In the genomic region with DNA sequence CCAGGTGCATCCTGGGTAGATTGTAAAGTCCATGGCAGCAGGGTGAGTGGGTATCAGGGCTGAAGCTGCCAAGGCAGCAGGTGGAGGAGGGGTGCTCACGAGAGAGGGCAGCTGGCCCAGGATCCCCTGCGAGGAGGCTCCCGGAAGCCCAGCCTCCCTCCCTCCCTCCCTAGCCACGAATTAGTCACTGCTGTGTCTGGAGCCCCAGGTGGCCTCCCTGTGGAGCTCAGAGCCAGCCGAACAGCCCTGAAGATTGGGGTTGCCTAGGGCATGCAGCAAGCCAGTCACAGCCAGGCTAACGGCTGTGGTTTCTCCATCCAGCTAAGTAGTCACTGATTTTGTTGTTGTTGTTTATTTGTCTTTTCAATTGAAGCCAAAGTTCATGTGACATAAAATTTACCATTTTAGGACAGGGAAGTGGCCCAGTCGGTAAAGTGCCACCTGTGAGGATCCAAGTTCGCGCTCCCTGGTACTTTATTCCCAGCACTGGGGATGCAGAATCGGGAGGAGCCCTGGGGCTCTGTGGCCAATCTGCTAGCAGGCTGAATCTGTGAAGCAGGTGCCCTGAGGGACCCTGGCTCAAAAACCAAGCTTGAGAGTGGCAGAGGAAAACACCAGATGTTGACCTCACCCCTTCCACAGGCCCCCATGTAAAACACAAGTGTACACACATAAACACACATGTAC, we compare ENCODE assay signal across 8 mouse cellular contexts. TPM values are rescaled to one million over a fixed set of nuclear protein-coding genes. Genes with fewer than 3 reads are reported as not detected.
A peak's percentile ranks its signal among the peaks of the same experiment; 100 is the strongest.
DNase-seq lines count a peak whose midpoint lies in the region; ATAC-seq and TF ChIP-seq lines count a peak whose summit lies in the region.

No protein-coding gene starts in this region.

- 0 out of 2 replicates have a peak overlapping the region, but pooled peaks have one; percentile 4 for H3K4me2 ChIP-seq in intestine, embryonic 16.5 days (ENCODE audit: low read depth, low read length)
- no peak overlapping the region for H3K4me2 ChIP-seq in midbrain, postnatal 0 days (ENCODE audit: low read depth, low read length, poor library complexity, severe bottlenecking)

- H3K9ac ChIP-seq in intestine, embryonic 16.5 days (ENCODE audit: low read depth, low read length): 0 out of 2 replicates have a peak overlapping the region, but pooled peaks have one; percentile 2
- no peak overlapping the region for H3K9ac ChIP-seq in midbrain, postnatal 0 days (replicated peaks; ENCODE audit: low read length, poor library complexity, severe bottlenecking)

- peak overlapping the region; percentile 31; the same call in 1 of the 2 replicates for H3K4me3 ChIP-seq in forebrain, embryonic 10.5 days
- no peak overlapping the region for H3K4me3 ChIP-seq in intestine, embryonic 16.5 days (ENCODE audit: low read length)
- no peak overlapping the region for H3K4me3 ChIP-seq in midbrain, postnatal 0 days (ENCODE audit: low read depth, low read length)

- H3K27me3 ChIP-seq in forebrain, embryonic 10.5 days (ENCODE audit: poor library complexity, severe bottlenecking): peaks cover 20% of the 10 kb centered on the region
- no peaks in the 10 kb centered on the region for H3K27me3 ChIP-seq in intestine, embryonic 16.5 days (replicated peaks; ENCODE audit: control insufficient read depth, insufficient read depth, low read length)
- no peaks in the 10 kb centered on the region for H3K27me3 ChIP-seq in midbrain, postnatal 0 days (ENCODE audit: insufficient read depth, low read length)

- no peaks in the 10 kb centered on the region for H3K36me3 ChIP-seq in forebrain, embryonic 10.5 days (replicated peaks)
- H3K36me3 ChIP-seq in intestine, embryonic 16.5 days (ENCODE audit: control insufficient read depth, insufficient read depth, low read length): no peaks in the 10 kb centered on the region
- no peaks in the 10 kb centered on the region for H3K36me3 ChIP-seq in midbrain, postnatal 0 days (ENCODE audit: insufficient read depth, low read length)

- H3K27ac ChIP-seq in forebrain, embryonic 10.5 days: peak overlapping the region; percentile 67
- H3K27ac ChIP-seq in intestine, embryonic 16.5 days (ENCODE audit: low read length): no peak overlapping the region
- no peak overlapping the region for H3K27ac ChIP-seq in midbrain, postnatal 0 days (ENCODE audit: low read depth, low read length)

- ATAC-seq in intestine, embryonic 16.5 days: peak; percentile 65; the same call in 1 of the 2 replicates
- peak; percentile 54; the same call in 1 of the 2 replicates for ATAC-seq in midbrain, postnatal 0 days (ENCODE audit: low FRiP score)
- no peak for ATAC-seq in monocyte, adult 5-6 weeks (replicated peaks; ENCODE audit: insufficient number of reproducible peaks, low FRiP score, low TSS enrichment, poor library complexity, severe bottlenecking)

- no peaks in the 10 kb centered on the region; the same call in 1 of the 2 replicates for H3K9me3 ChIP-seq in forebrain, embryonic 10.5 days
- no peaks in the 10 kb centered on the region for H3K9me3 ChIP-seq in intestine, embryonic 16.5 days (ENCODE audit: control insufficient read depth, low read length)
- H3K9me3 ChIP-seq in midbrain, postnatal 0 days (ENCODE audit: low read length): no peaks in the 10 kb centered on the region

- H3K4me1 ChIP-seq in forebrain, embryonic 10.5 days: peaks cover 24% of the 10 kb centered on the region
- H3K4me1 ChIP-seq in intestine, embryonic 16.5 days (ENCODE audit: control insufficient read depth, insufficient read depth, low read length): peaks cover 4% of the 10 kb centered on the region; the same call in 1 of the 2 replicates
- H3K4me1 ChIP-seq in midbrain, postnatal 0 days (ENCODE audit: insufficient read depth, low read length): no peaks in the 10 kb centered on the region; the same call in 1 of the 2 replicates

- no peak for TF ChIP-seq CTCF in midbrain, postnatal 0 days (IDR thresholded peaks at IDR 0.05)

- DNase-seq in kidney, adult 11 months: peak; percentile 35
- DNase-seq in kidney, adult 8-10 months: no peak
- peak; percentile 69 to 77 for DNase-seq in adrenal gland, postnatal 36 days
- DNase-seq in forebrain, embryonic 10.5 days (ENCODE audit: extremely low spot score, low spot score): no peak
- DNase-seq in midbrain, postnatal 0 days (ENCODE audit: low spot score): peak; percentile 51
- DNase-seq in frontal cortex, postnatal 10 days (ENCODE audit: low spot score in 2 of 2): no peak

- 9% methylated on average over 10 of the region's 10 CpGs for WGBS in forebrain, embryonic 10.5 days
- 13% methylated on average over 10 of the region's 10 CpGs for WGBS in intestine, embryonic 16.5 days
- WGBS in midbrain, postnatal 0 days: 12% methylated on average over 10 of the region's 10 CpGs

RNA-seq across cellular contexts. Expression of a gene that starts 10.4 kb away (rescaled TPM):
- total RNA-seq in adrenal gland, postnatal 36 days (2021): 100 to 1,000 TPM; 112 to 175 TPM
- polyA plus RNA-seq in forebrain, embryonic 10.5 days (2016; fragmentation: Nextera tagmentation; extraction: Ambion mirVana): 0.52 and 0.92 TPM in 2 replicates
- polyA plus RNA-seq in intestine, embryonic 16.5 days (2015; fragmentation: Nextera tagmentation; extraction: Ambion mirVana): 3.6 and 4.0 TPM in 2 replicates
- total RNA-seq in midbrain, postnatal 0 days (2014; rRNA removed): 3.6 and 4.7 TPM in 2 replicates
- polyA plus RNA-seq in midbrain, postnatal 0 days (2015; fragmentation: Nextera tagmentation; extraction: Ambion mirVana): 5.5 and 8.2 TPM in 2 replicates
- 1.9 to 6.9 TPM (median 2.7 TPM) in 3 replicates for total RNA-seq in monocyte, adult 5-6 weeks (2017)

Comparison
In these comparisons a context has a peak if more than half of its experiments do, and no peak if none do; other contexts are left out.
1. DNase-seq: peak in kidney, adult 11 months (single experiment), adrenal gland, postnatal 36 days (2 of 2) and midbrain, postnatal 0 days (single experiment); none in kidney, adult 8-10 months (0 of 2), forebrain, embryonic 10.5 days (single experiment) and frontal cortex, postnatal 10 days (0 of 2).
2. RNA of a gene that starts 10.4 kb away (total RNA-seq): 112 to 175 TPM in adrenal gland, postnatal 36 days; 1.9 to 6.9 TPM in monocyte, adult 5-6 weeks and 3.6 to 4.7 TPM in midbrain, postnatal 0 days; every median in the first group is over 10 times any median in the second.